Mouse (Mus musculus) CH12.LX (cell line): ENCODE results near the gene Celf2. TPM values are rescaled to one million over a fixed set of nuclear protein-coding genes. Genes with fewer than 3 reads are reported as not detected.

Source experiments
- DNase-seq: peaks from one replicate; pipeline ENCODE4 v3.0.0-alpha.2; 2013; ENCODE audit errors: extremely low read depth
- H3K27ac ChIP-seq: 2 replicates; pipeline ENCODE4 v1.5.1; 2012; ENCODE audit warnings: low read depth, mild to moderate bottlenecking, control low read depth, moderate library complexity; ENCODE audit not compliant: insufficient read depth
- H3K27me3 ChIP-seq: replicated peaks from 2 replicates; pipeline ENCODE3; 2012; ENCODE audit warnings: inconsistent platforms
- H3K36me3 ChIP-seq, 2 experiments: replicated peaks in 1 of 2; 2 replicates each; pipeline versions ENCODE3 to v1.6.1; 2012; ENCODE audit warnings: inconsistent platforms in 1 of 2, low read length in 1 of 2, mild to moderate bottlenecking in 1 of 2, mixed read lengths in 1 of 2, moderate library complexity in 1 of 2; ENCODE audit not compliant: control insufficient read depth in 1 of 2, insufficient read depth in 1 of 2
- H3K4me1 ChIP-seq, 2 experiments: 2 replicates each; pipeline ENCODE4 v1.6.1; 2012; ENCODE audit warnings: inconsistent platforms in 1 of 2, moderate library complexity in 1 of 2; ENCODE audit not compliant: insufficient read depth in 2 of 2, control insufficient read depth in 1 of 2
- H3K4me2 ChIP-seq: 2 replicates; pipeline ENCODE4 v1.6.1; 2012; ENCODE audit warnings: low read depth, mild to moderate bottlenecking, control low read depth; ENCODE audit not compliant: poor library complexity, insufficient read depth, severe bottlenecking
- H3K4me3 ChIP-seq, 3 experiments: fragments of 150-350 bp in 1 of 3; sonication (generic) in 1 of 3; replicated peaks in 1 of 3; 2 replicates each; pipeline versions ENCODE3 to v1.5.1; 2011 to 2012; ENCODE audit warnings: low read depth in 2 of 3, low read length in 2 of 3, mild to moderate bottlenecking in 2 of 3, moderate library complexity in 2 of 3, control low read depth in 1 of 3, improper control_type of control experiment in 1 of 3, inconsistent platforms in 1 of 3, mixed read lengths in 1 of 3; ENCODE audit not compliant: poor library complexity in 1 of 3
- H3K79me2 ChIP-seq: replicated peaks from 2 replicates; pipeline ENCODE4 v1.6.1; 2012; ENCODE audit warnings: mild to moderate bottlenecking, moderate library complexity; ENCODE audit not compliant: control insufficient read depth, poor library complexity, insufficient read depth, severe bottlenecking; ENCODE audit errors: extremely low read depth
- H3K9ac ChIP-seq: 2 replicates; pipeline ENCODE4 v1.6.1; 2012; ENCODE audit warnings: low read depth, mild to moderate bottlenecking, control low read depth, moderate library complexity; ENCODE audit not compliant: insufficient read depth
- H3K9me3 ChIP-seq: replicated peaks from 2 replicates; pipeline ENCODE3; 2012; ENCODE audit warnings: low read length, inconsistent platforms, mixed read lengths
- BHLHE40 ChIP-seq: IDR thresholded peaks from 2 replicates; pipeline ENCODE4 v1.6.1; 2011; ENCODE audit warnings: mild to moderate bottlenecking, low read depth, low read length, improper control_type of control experiment
- CHD1 ChIP-seq: IDR thresholded peaks from 2 replicates; pipeline ENCODE4 v1.6.1; 2012; ENCODE audit warnings: low read depth, low read length, improper control_type of control experiment, inconsistent platforms
- CHD2 ChIP-seq: IDR thresholded peaks from 2 replicates; pipeline ENCODE4 v1.6.1; 2011; ENCODE audit warnings: low read length, improper control_type of control experiment
- CTCF ChIP-seq, 2 experiments: IDR thresholded peaks in 1 of 2; conservative IDR thresholded peaks in 1 of 2; 2 replicates each; pipeline ENCODE4 v1.5.1; 2011 to 2012; ENCODE audit warnings: low read depth in 2 of 2, low read length in 2 of 2, improper control_type of control experiment in 1 of 2, inconsistent platforms in 1 of 2, mild to moderate bottlenecking in 1 of 2, moderate library complexity in 1 of 2
- ETS1 ChIP-seq: conservative IDR thresholded peaks from 2 replicates; pipeline ENCODE4 v1.6.1; 2012; ENCODE audit warnings: low read depth, mild to moderate bottlenecking, inconsistent platforms, low read length, improper control_type of control experiment, moderate library complexity
- GABPA ChIP-seq: IDR thresholded peaks from 2 replicates; pipeline ENCODE4 v1.6.1; 2012; ENCODE audit warnings: low read depth, low read length, improper control_type of control experiment, inconsistent platforms; ENCODE audit not compliant: insufficient replicate concordance
- KAT2A ChIP-seq: IDR thresholded peaks from 2 replicates; pipeline ENCODE4 v1.6.1; 2012; ENCODE audit warnings: low read length, improper control_type of control experiment, inconsistent platforms; ENCODE audit not compliant: insufficient replicate concordance
- MAX ChIP-seq: IDR thresholded peaks from 2 replicates; pipeline ENCODE4 v1.6.1; 2011; ENCODE audit warnings: low read length, improper control_type of control experiment
- MAZ ChIP-seq: IDR thresholded peaks from 2 replicates; pipeline ENCODE4 v1.6.1; 2012; ENCODE audit warnings: low read depth, mild to moderate bottlenecking, inconsistent platforms, low read length, improper control_type of control experiment, moderate library complexity
- MEF2A ChIP-seq: IDR thresholded peaks from 2 replicates; pipeline ENCODE4 v1.6.1; 2014; ENCODE audit warnings: low read depth, mild to moderate bottlenecking, inconsistent platforms, low read length, improper control_type of control experiment, borderline replicate concordance
- NRF1 ChIP-seq: IDR thresholded peaks from 2 replicates; pipeline ENCODE4 v1.6.1; 2014; ENCODE audit warnings: low read depth, mild to moderate bottlenecking, inconsistent platforms, low read length, improper control_type of control experiment, moderate library complexity
- PAX5 ChIP-seq: IDR thresholded peaks from 2 replicates; pipeline ENCODE4 v1.6.1; 2012; ENCODE audit warnings: low read length, inconsistent platforms, mixed read lengths
- POLR2A ChIP-seq: IDR thresholded peaks from 2 replicates; pipeline ENCODE4 v1.6.1; 2011; ENCODE audit warnings: low read depth, mild to moderate bottlenecking, improper control_type of control experiment, low read length
- POLR2AphosphoS2 ChIP-seq: IDR thresholded peaks from 2 replicates; pipeline ENCODE4 v1.6.1; 2011; ENCODE audit warnings: low read depth, low read length, improper control_type of control experiment
- RAD21 ChIP-seq: IDR thresholded peaks from 2 replicates; pipeline ENCODE4 v1.6.1; 2011; ENCODE audit warnings: low read depth, mild to moderate bottlenecking, low read length, improper control_type of control experiment, moderate library complexity
- RCOR1 ChIP-seq: conservative IDR thresholded peaks from 2 replicates; pipeline ENCODE4 v1.6.1; 2012; ENCODE audit warnings: low read depth, mild to moderate bottlenecking, inconsistent platforms, low read length, improper control_type of control experiment
- SMC3 ChIP-seq: IDR thresholded peaks from 2 replicates; pipeline ENCODE4 v1.6.1; 2011; ENCODE audit warnings: low read depth, low read length, improper control_type of control experiment
- TBP ChIP-seq: conservative IDR thresholded peaks from 2 replicates; pipeline ENCODE4 v1.6.1; 2011; ENCODE audit warnings: low read depth, low read length, improper control_type of control experiment
- TCF12 ChIP-seq: IDR thresholded peaks from 2 replicates; pipeline ENCODE4 v1.6.1; 2014; ENCODE audit warnings: low read depth, mild to moderate bottlenecking, inconsistent platforms, low read length, improper control_type of control experiment
- UBTF ChIP-seq: IDR thresholded peaks from 2 replicates; pipeline ENCODE4 v1.6.1; 2012; ENCODE audit warnings: low read depth, mild to moderate bottlenecking, inconsistent platforms, low read length, improper control_type of control experiment, moderate library complexity
- USF1 ChIP-seq: IDR thresholded peaks from 2 replicates; pipeline ENCODE4 v1.6.1; 2014; ENCODE audit warnings: low read depth, mild to moderate bottlenecking, inconsistent platforms, low read length, improper control_type of control experiment
- USF2 ChIP-seq: conservative IDR thresholded peaks from 2 replicates; pipeline ENCODE4 v1.6.1; 2011; ENCODE audit warnings: low read depth, low read length, improper control_type of control experiment
- ZC3H11A ChIP-seq: IDR thresholded peaks from 2 replicates; pipeline ENCODE4 v1.6.1; 2012; ENCODE audit warnings: low read depth, mild to moderate bottlenecking, inconsistent platforms, low read length, improper control_type of control experiment
- ZMIZ1 ChIP-seq: IDR thresholded peaks from 2 replicates; pipeline ENCODE4 v1.6.1; 2012; ENCODE audit warnings: low read depth, mild to moderate bottlenecking, inconsistent platforms, low read length, improper control_type of control experiment
- ZNF384 ChIP-seq: IDR thresholded peaks from 2 replicates; pipeline ENCODE4 v1.6.1; 2012; ENCODE audit warnings: low read depth, low read length, improper control_type of control experiment, inconsistent platforms
- dilution Hi-C: fragments of 300-500 bp; cut with MboI; formaldehyde crosslinking; loops from 2 replicates; pipeline ENCODE4 v1.14.3; 2020; ENCODE audit warnings: low sequenced_read_pairs; ENCODE audit not compliant: extremely low pct_unique_long_range_greater_than_20kb, extremely low pct_ligation_motif_present
- in situ Hi-C: fragments of 300-500 bp; cut with MboI; formaldehyde crosslinking; loops from 3 replicates; pipeline ENCODE4 v1.14.3; 2019; ENCODE audit warnings: low sequenced_read_pairs, low pct_ligation_motif_present, low pct_unique_long_range_greater_than_20kb, mixed read lengths
- polyA plus RNA-seq: library from polyadenylated mRNA; unstranded; fragments of >175 nt; gene quantifications from 2 replicates; pipeline ENCODE4 v1.2.1, GENCODE M21; 2012; ENCODE audit warnings: low read depth; ENCODE audit not compliant: insufficient read length
- total RNA-seq, 2 experiments: library from RNA; depleted of rRNA; stranded (reverse); fragments of 300-350 nt in 1 of 2; fragments of >200 nt in 1 of 2; gene quantifications; 2 replicates each; pipeline ENCODE4 v1.2.3; 2012 to 2014

Gene Celf2
- total and polyA plus RNA-seq, 3 experiments: 51.0 to 143 (median 103) TPM

DNA sequence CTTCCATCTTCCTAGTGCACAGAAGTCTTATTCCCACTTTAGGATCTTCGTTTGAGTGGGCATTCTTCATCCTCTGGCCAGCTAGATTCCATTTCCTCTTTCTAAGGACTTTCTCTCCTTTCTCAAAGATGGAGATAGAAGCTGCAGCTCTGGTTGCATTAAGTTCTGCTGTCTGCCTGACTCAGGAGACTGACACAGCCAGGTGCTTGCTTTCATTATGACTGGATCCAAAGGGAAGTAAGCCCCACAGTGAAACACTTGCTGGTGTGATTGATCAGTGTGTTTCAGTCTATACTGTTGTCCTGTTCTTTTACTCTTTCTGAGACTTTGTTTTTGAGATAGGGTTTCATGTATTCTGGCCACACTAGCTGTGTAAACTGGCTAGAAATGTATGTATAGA, 468.4 kb downstream of the Celf2 start (continued):
- TF ChIP-seq CHD2 (peak; percentile 63), BHLHE40 (peak; percentile 68), MAZ (0 out of 2 replicates have a peak, but pooled peaks have one; percentile 50), USF1 (no peak), ZNF384 (no peak), PAX5 (no peak), UBTF (no peak), ETS1 (peak; percentile 35; the same call in 1 of the 2 replicates), USF2 (no peak), RAD21 (no peak; the same call in 1 of the 2 replicates), NRF1 (no peak), SMC3 (no peak), POLR2A (no peak), POLR2AphosphoS2 (no peak), CTCF (conservative IDR thresholded peaks at IDR 0.05 in 1 of 2, IDR thresholded peaks at IDR 0.05 in 1 of 2; ENCODE audit: low read depth in 2 of 2, low read length in 2 of 2) (no peak), ZMIZ1 (no peak)

DNA sequence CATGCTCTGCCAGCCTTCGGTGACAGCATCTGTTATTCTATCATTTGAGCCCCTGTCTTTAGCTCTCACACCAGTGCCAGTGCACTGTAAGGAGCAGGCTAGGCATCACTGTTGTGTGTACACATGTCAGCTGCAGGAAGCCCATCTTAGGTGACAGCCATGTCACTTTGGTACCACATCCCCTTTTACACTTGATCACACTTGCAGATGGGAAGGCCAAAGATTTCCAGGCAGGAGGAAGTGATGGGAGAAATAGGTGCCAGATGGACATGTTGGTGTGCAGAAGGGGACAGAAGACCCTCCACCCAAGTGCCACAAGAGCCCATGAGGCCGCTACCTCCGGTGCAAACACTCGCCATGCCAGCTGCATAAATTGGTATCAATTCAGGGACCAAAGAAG, 470.4 kb downstream of the Celf2 start:
- no peaks in the 10 kb centered on the region for H3K79me2 ChIP-seq
- H3K4me2 ChIP-seq: no peak overlapping the region
- H3K9me3 ChIP-seq: no peaks in the 10 kb centered on the region
- no peaks in the 10 kb centered on the region for H3K27me3 ChIP-seq
- TF ChIP-seq USF2 (no peak), GABPA (no peak), POLR2AphosphoS2 (no peak), ZNF384 (no peak), MEF2A (no peak), ZC3H11A (no peak), CHD1 (no peak), TBP (no peak), KAT2A (no peak), RCOR1 (no peak), UBTF (no peak), MAX (no peak), PAX5 (no peak), ZMIZ1 (no peak), TCF12 (no peak)
- H3K4me3 ChIP-seq: no peak overlapping the region
- H3K36me3 ChIP-seq: no peaks in the 10 kb centered on the region
- H3K27ac ChIP-seq: no peak overlapping the region
- DNase-seq: no peak
- dilution Hi-C loops: no loop called here
- no peak overlapping the region for H3K9ac ChIP-seq
- H3K4me1 ChIP-seq: peaks cover 4 to 28% of the 10 kb centered on the region in 2 experiments
- in situ Hi-C loops: no loop called here
